Mouse (Mus musculus): ENCODE results near the gene Txnrd2. TPM values are rescaled to one million over a fixed set of nuclear protein-coding genes. Genes with fewer than 3 reads are reported as not detected.
A peak's percentile ranks its signal among the peaks of the same experiment; 100 is the strongest.

Txnrd2 gene
- 14.9 and 17.7 TPM in 2 replicates for polyA plus RNA-seq (2015; fragmentation: Nextera tagmentation; extraction: Ambion mirVana)

DNA sequence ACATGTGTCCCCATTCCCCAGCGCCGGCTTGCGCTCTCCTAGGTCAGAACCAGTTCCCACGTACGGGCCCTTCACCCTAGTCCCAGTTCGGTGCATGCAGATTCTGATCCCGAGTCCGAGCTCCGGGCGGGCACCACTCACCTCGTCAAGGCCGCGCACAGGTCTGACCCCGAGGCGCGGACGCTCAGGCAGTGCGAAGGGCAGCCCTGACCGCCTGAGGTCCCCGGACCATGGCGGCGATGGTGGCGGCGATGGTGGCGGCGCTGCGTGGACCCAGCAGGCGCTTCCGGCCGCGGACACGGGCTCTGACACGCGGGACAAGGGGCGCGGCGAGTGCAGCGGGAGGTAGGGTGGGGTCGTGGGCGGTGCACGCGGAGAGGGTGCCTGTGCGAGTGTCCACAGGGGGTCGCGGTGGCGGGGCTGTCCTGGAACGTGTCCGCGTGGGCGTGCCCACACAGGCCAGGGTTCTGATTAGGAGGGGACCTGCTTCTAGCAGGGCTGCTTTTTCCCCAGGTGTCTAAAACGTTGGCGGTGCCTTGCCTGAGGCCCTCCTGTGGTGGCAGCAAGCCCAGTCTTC, at the start of gene Txnrd2:
Txnrd2 (plus strand) TSS at position 170 of the 577 bp plus-strand sequence.
- Histone ChIP-seq H3K27ac (peak within 1 kb of the TSS; percentile 64), H3K4me3 (peak within 1 kb of the TSS; percentile 81), H3K9ac (peak within 1 kb of the TSS; percentile 89), H3K4me2 (peak within 1 kb of the TSS; percentile 75), H3K9me3 (no peaks in the 10 kb centered on the region), H3K4me1 (peaks cover 36% of the 10 kb centered on the region), H3K27me3 (no peaks in the 10 kb centered on the region), H3K36me3 (peaks cover 18% of the 10 kb centered on the region)
- WGBS: under 1% methylated on average over 52 of the region's 52 CpGs
- peak; percentile 65 for ATAC-seq (ENCODE audit: insufficient number of reproducible peaks, insufficient read depth, low FRiP score, low TSS enrichment, low read depth)

DNA sequence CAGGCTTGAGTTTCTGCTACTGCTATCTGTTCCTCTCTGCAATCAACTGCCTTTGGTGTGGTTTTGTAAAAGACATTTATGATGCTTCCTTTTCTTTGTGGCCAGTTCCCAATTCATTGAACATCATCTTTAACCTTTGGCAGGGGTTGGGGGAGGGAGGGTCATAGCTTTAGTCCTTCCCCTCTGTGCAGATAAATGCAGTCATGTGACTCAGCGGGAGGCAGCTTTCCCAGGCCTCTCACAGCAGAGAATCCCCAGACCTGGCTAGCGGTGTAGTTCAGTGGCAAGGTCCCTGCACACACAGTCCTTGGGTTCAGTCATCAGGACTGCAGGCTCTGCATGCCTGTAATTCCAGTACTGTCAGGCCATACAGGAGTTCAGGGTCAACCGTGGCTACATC, 49.0 kb upstream of the Txnrd2 start:
- Histone ChIP-seq H3K27me3 (no peaks in the 10 kb centered on the region), H3K4me3 (no peak overlapping the region), H3K4me1 (peaks cover 39% of the 10 kb centered on the region), H3K4me2 (no peak overlapping the region), H3K36me3 (no peaks in the 10 kb centered on the region), H3K27ac (no peak overlapping the region), H3K9ac (no peak overlapping the region), H3K9me3 (no peaks in the 10 kb centered on the region)
- 22% methylated on average over 3 of the region's 3 CpGs for WGBS
- no peak for ATAC-seq (ENCODE audit: insufficient number of reproducible peaks, insufficient read depth, low FRiP score, low TSS enrichment, low read depth)

DNA sequence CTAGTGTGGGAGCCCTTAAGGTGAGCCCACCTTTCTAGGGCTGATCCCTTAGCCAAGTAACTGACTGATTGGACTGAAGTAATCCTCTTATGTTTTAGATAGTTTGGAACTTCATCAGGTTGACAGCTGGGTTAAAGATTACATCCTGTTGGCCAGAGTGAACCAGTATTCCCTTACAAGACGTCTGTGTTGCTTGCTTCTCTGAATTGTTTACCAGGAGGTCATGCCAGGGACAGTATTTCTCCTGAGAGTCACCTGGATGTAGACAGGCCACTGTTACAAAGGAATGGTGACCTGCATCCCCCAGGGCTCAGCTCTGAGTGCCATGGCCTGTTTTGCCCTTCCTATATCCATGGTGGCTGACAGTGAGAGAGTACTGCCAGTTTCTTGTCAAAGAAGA, 47.7 kb upstream of the Txnrd2 start:
- no peak overlapping the region for H3K27ac ChIP-seq
- no peak overlapping the region for H3K9ac ChIP-seq
- no peaks in the 10 kb centered on the region for H3K27me3 ChIP-seq
- no peak for ATAC-seq (ENCODE audit: insufficient number of reproducible peaks, insufficient read depth, low FRiP score, low TSS enrichment, low read depth)
- H3K9me3 ChIP-seq: no peaks in the 10 kb centered on the region
- H3K4me1 ChIP-seq: peaks cover 46% of the 10 kb centered on the region
- H3K4me3 ChIP-seq: no peak overlapping the region
- 25% methylated on average over 1 of the region's 1 CpGs for WGBS
- H3K4me2 ChIP-seq: no peak overlapping the region
- H3K36me3 ChIP-seq: no peaks in the 10 kb centered on the region

DNA sequence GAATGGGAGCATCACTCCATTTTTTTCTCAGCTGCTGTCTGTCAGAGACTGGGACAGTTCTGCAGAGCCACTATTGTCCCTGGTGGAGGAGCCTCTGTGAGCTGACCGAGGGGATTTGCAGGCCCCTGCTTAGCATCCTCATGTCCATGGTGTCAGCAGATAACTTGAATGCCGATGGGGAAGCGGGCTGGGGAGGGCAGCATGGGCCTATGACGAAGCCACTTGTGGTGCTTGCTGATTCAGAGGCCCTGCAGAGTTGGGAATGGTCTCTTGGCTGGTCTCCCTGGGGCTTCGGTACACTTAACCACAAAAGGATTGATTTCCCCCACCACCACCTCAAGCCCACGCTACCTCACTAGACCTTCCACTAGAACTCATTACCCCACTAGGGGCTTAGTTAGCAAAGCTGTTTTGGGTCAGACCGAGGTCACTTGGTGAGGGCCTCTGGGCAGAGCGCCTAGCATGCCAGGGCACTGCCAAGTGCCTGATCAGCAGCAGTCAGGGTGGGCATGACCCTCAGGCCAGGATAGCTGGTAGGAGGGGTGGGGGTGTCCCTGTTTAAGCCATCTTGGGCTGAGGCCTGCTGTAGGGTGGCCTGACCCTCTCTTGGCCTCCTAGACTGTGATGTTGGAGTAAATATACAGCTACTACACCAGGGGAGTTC, 46.7 kb upstream of the Txnrd2 start:
- 0 out of 2 replicates have a peak overlapping the region, but pooled peaks have one; percentile 36 for H3K9ac ChIP-seq

DNA sequence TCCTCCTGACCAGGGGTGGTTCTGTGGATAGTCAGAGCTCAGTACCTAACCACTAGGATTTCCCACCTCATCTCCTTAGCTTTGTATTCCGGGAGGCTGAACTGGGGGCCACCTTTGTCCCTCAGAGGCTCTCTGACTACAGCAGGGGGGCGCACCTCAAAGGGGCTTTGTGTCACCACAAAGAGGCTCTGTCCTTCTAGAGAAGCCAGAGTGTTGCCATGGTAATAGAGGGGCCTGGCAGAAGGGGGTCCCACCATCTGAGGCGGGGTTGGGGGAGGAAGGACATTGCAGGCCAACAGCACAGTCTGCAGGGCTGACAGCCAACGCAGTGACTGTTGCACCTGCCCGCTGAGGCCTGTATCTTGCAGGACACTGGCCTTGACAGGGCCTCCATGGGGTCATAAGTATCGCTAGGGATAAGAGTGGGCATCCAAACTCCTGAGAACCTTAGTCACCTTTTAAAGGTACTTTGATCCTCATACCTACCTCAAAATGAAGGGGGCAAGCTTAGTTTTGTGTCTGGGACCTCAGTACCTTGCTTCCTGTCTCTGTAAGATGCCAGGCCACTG, 45.6 kb upstream of the Txnrd2 start:
- peaks cover 55% of the 10 kb centered on the region for H3K4me1 ChIP-seq
- no peak overlapping the region for H3K4me2 ChIP-seq
- no peaks in the 10 kb centered on the region for H3K9me3 ChIP-seq
- H3K27ac ChIP-seq: no peak overlapping the region
- H3K27me3 ChIP-seq: no peaks in the 10 kb centered on the region
- H3K36me3 ChIP-seq: no peaks in the 10 kb centered on the region
- 39% methylated on average over 6 of the region's 6 CpGs for WGBS
- ATAC-seq (ENCODE audit: insufficient number of reproducible peaks, insufficient read depth, low FRiP score, low TSS enrichment, low read depth): no peak
- no peak overlapping the region for H3K4me3 ChIP-seq
- H3K9ac ChIP-seq: no peak overlapping the region

More for the DNA sequence above, 46.7 kb upstream of the Txnrd2 start:
- H3K36me3 ChIP-seq: no peaks in the 10 kb centered on the region
- H3K4me3 ChIP-seq: no peak overlapping the region
- no peaks in the 10 kb centered on the region for H3K27me3 ChIP-seq
- H3K4me1 ChIP-seq: peaks cover 55% of the 10 kb centered on the region
- peak overlapping the region; percentile 33; the same call in 1 of the 2 replicates for H3K27ac ChIP-seq
- WGBS: 65% methylated on average over 8 of the region's 8 CpGs
- no peaks in the 10 kb centered on the region for H3K9me3 ChIP-seq
- no peak overlapping the region for H3K4me2 ChIP-seq
- no peak for ATAC-seq (ENCODE audit: insufficient number of reproducible peaks, insufficient read depth, low FRiP score, low TSS enrichment, low read depth)

DNA sequence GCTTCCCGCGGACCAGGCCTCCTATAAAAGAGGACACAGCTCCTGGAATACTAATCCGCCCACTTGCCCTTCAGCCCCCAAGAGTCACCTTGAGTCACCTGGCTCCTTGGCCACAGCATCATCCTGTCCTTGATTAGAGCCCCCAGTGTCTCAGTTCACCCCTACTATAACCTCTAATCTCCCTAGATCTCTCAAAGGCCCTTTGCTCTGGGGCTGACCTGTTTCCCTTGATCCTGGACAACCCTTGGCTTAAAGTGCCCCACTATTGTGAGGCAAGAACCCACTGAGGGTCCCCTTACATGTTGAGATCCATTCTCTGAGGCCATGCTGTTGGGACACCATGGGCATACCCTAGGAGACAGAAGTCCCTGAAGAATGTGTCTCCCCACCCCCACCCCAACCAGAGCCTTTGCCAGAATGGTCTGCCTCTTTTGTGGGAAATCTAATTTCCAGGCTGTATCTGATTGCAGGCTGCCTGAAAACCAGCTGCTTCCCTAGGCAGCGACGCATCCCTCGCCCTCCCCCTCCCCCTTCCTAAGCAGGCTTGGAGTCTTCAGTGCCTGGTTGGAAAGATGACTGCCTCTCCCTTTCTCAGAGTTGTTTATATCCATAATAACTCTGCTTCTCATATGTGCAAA, 44.4 kb upstream of the Txnrd2 start:
- no peaks in the 10 kb centered on the region for H3K9me3 ChIP-seq
- H3K4me3 ChIP-seq: no peak overlapping the region
- no peaks in the 10 kb centered on the region for H3K27me3 ChIP-seq
- H3K4me2 ChIP-seq: no peak overlapping the region
- peak overlapping the region; percentile 33; the same call in 1 of the 2 replicates for H3K27ac ChIP-seq
- H3K36me3 ChIP-seq: no peaks in the 10 kb centered on the region
- ATAC-seq (ENCODE audit: insufficient number of reproducible peaks, insufficient read depth, low FRiP score, low TSS enrichment, low read depth): no peak
- peaks cover 55% of the 10 kb centered on the region for H3K4me1 ChIP-seq
- H3K9ac ChIP-seq: no peak overlapping the region
- WGBS: 35% methylated on average over 6 of the region's 6 CpGs

DNA sequence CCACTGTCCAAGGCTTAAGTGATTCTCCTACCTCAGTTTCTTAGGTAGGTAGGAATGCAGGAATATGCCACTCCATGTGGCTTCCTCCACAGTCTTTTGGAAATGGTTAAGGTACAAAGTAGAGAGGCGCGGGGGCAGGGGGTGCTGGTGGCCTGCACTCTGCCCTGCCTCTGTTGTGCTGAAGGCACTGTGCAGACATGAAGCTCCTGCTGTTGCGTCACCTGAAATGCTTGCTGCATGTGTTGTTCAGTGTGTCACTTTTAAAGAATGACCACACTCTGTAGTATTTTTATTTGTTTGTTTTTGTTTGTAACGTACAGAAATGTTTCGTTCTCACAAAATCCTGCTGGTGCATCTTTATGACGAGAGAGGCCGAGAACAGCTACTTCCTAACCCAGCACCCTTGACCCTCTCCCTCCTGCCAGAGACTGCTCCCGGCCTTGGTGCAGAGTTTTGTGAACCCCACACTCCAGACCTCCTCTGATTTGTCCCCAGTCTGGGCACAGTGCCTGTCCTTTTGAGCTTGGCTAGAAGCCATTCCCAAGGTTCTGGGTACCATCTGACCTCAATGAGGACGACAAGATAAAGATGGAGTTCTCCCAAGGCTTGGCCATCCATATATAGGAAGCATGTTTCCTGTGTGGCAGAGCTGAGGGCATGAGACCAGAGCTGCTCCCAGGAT, 43.0 kb upstream of the Txnrd2 start:
- WGBS: 69% methylated on average over 9 of the region's 9 CpGs
- H3K4me2 ChIP-seq: no peak overlapping the region
- H3K27ac ChIP-seq: no peak overlapping the region
- no peak overlapping the region for H3K9ac ChIP-seq
- H3K4me1 ChIP-seq: peaks cover 51% of the 10 kb centered on the region
- no peak overlapping the region for H3K4me3 ChIP-seq
- no peaks in the 10 kb centered on the region for H3K27me3 ChIP-seq
- H3K9me3 ChIP-seq: no peaks in the 10 kb centered on the region
- no peak for ATAC-seq (ENCODE audit: insufficient number of reproducible peaks, insufficient read depth, low FRiP score, low TSS enrichment, low read depth)
- H3K36me3 ChIP-seq: no peaks in the 10 kb centered on the region

DNA sequence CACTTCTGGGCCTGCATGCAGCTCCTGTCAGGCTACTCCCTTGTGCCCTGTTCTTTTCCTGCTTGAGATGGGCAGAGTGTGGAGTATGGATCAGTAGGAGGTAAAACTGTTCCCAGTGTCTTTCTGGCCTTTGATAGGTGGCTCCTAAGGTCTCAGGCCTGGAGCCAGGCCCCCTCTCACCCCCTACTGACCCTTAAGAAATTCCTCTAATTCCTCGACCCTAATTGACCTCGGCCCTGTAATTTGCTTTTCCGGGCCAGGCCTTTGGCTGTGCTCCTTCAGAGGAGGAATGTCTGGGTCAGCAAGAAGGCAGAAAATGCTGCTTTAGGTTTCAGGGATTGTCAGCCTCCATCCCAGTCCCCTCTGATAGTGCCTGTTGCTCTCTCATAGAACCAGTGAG, 42.4 kb upstream of the Txnrd2 start:
- WGBS: 13% methylated on average over 3 of the region's 3 CpGs
- Histone ChIP-seq H3K9me3 (no peaks in the 10 kb centered on the region), H3K4me1 (peaks cover 51% of the 10 kb centered on the region), H3K9ac (no peak overlapping the region), H3K27me3 (no peaks in the 10 kb centered on the region), H3K36me3 (no peaks in the 10 kb centered on the region), H3K4me2 (no peak overlapping the region), H3K4me3 (no peak overlapping the region), H3K27ac (no peak overlapping the region)
- no peak for ATAC-seq (ENCODE audit: insufficient number of reproducible peaks, insufficient read depth, low FRiP score, low TSS enrichment, low read depth)

DNA sequence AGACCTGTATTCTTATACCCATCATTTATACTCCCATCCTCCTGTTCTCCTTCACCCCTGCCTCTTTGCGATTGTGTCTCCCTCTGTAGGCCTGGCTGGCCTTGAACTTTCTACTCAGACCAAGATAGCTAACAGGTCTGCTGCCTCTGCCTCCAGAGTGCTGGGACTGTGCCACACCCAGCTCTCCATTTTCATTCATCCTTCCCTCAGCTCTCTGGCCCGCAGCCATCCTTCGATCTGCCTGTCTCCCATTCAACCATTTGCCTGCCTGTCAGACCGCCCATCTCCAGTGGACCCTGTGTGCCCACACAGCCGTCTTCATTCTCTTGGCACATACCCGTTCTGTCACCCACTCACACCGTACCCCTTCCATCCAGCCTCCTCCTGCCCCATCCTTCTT, 42.0 kb upstream of the Txnrd2 start:
- no peak for ATAC-seq (ENCODE audit: insufficient number of reproducible peaks, insufficient read depth, low FRiP score, low TSS enrichment, low read depth)
- no peak overlapping the region for H3K9ac ChIP-seq
- H3K4me3 ChIP-seq: no peak overlapping the region
- H3K4me2 ChIP-seq: no peak overlapping the region
- no peaks in the 10 kb centered on the region for H3K36me3 ChIP-seq
- WGBS: 74% methylated on average over 7 of the region's 7 CpGs
- no peak overlapping the region for H3K27ac ChIP-seq
- H3K9me3 ChIP-seq: no peaks in the 10 kb centered on the region
- H3K27me3 ChIP-seq: no peaks in the 10 kb centered on the region
- H3K4me1 ChIP-seq: peaks cover 48% of the 10 kb centered on the region

DNA sequence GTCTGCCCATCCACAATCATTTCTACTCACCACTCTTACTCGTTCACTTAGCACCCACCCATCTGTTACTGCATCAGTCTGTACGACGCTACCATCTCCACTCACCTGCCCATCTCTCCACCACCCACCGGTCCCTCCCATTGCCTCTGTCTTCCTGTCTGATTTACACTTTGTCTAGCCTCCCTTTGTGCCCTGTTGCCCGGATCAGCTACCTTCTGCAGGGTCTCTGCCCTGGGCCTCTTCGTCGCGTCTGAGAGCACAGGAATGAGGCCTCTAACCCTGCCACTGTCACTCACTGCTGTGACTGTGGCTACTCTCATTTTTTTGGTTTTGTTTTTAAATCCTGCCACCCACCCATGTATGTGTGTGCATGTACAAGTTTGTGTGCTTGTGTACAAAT, 41.5 kb upstream of the Txnrd2 start:
- Histone ChIP-seq H3K27me3 (no peaks in the 10 kb centered on the region), H3K4me1 (peaks cover 43% of the 10 kb centered on the region), H3K27ac (no peak overlapping the region), H3K9ac (no peak overlapping the region), H3K36me3 (no peaks in the 10 kb centered on the region), H3K4me3 (no peak overlapping the region), H3K9me3 (no peaks in the 10 kb centered on the region), H3K4me2 (no peak overlapping the region)
- ATAC-seq (ENCODE audit: insufficient number of reproducible peaks, insufficient read depth, low FRiP score, low TSS enrichment, low read depth): no peak
- WGBS: 68% methylated on average over 8 of the region's 8 CpGs

DNA sequence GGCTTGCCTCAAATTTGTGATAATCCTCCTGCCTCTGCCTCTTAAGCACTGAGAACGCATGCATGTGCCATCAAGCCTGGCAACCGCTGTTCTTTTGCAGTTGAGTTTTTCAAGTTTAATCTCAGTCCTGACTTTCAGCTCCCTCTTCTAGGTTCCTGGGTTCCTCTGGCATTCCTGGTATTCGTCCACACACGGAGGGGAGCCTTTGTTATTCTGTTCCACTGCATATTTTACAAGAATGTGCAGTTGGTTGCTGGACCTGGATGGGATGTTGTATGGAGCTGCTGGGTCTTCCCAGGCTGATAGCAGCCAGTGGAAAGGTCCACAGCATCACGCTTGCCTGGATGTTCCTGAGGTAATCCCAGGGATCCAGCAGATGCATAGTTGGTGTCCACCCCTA, 40.8 kb upstream of the Txnrd2 start:
- ATAC-seq (ENCODE audit: insufficient number of reproducible peaks, insufficient read depth, low FRiP score, low TSS enrichment, low read depth): no peak
- H3K9ac ChIP-seq: no peak overlapping the region
- no peaks in the 10 kb centered on the region for H3K27me3 ChIP-seq
- H3K9me3 ChIP-seq: no peaks in the 10 kb centered on the region
- H3K4me3 ChIP-seq: no peak overlapping the region
- 70% methylated on average over 5 of the region's 5 CpGs for WGBS
- no peak overlapping the region for H3K4me2 ChIP-seq
- H3K36me3 ChIP-seq: no peaks in the 10 kb centered on the region
- no peak overlapping the region for H3K27ac ChIP-seq
- peaks cover 42% of the 10 kb centered on the region for H3K4me1 ChIP-seq

Measured in embryonic facial prominence, embryonic 13.5 days (tissue).